Mouse (Mus musculus) embryonic facial prominence, embryonic 10.5 days (tissue): ENCODE data around the gene Alcam. TPM values are rescaled to one million over a fixed set of nuclear protein-coding genes. Genes with fewer than 3 reads are reported as not detected.
A peak's percentile ranks its signal among the peaks of the same experiment; 100 is the strongest.

Experiments used
- DNase-seq: peaks from one replicate; pipeline ENCODE4 v3.0.0-alpha.2; 2017; ENCODE audit warnings: low spot score
- H3K27ac ChIP-seq: fragments of 300-500 bp; sonication (generic); replicated peaks from 2 replicates; pipeline ENCODE4 v1.5.1; 2016; ENCODE audit warnings: mild to moderate bottlenecking
- H3K27me3 ChIP-seq: fragments of 300-500 bp; sonication (generic); replicated peaks from 2 replicates; pipeline ENCODE4 v1.6.1; 2016; ENCODE audit warnings: low read depth, mild to moderate bottlenecking; ENCODE audit not compliant: poor library complexity, severe bottlenecking
- H3K36me3 ChIP-seq: fragments of 300-500 bp; sonication (generic); replicated peaks from 2 replicates; pipeline ENCODE4 v1.6.1; 2016; ENCODE audit warnings: mild to moderate bottlenecking, moderate library complexity
- H3K4me1 ChIP-seq: fragments of 300-500 bp; sonication (generic); 2 replicates; pipeline ENCODE4 v1.6.1; 2016
- H3K4me3 ChIP-seq: fragments of 300-500 bp; sonication (generic); 2 replicates; pipeline ENCODE4 v1.5.1; 2016; ENCODE audit warnings: mild to moderate bottlenecking, moderate library complexity
- H3K9me3 ChIP-seq: fragments of 300-500 bp; sonication (generic); 2 replicates; pipeline ENCODE4 v1.6.1; 2016; ENCODE audit warnings: mild to moderate bottlenecking
- WGBS: fragments of 180-500 bp; shearing (Covaris S2); methylation state at CpG from one replicate; pipeline ENCODE4 v1.1.7; 2016; 5-methylcytosine and 5-hydroxymethylcytosine counted together
- polyA plus RNA-seq: library from polyadenylated mRNA; unstranded; fragments of >200 nt; fragmentation: Nextera tagmentation; extraction: Ambion mirVana; gene quantifications from 2 replicates; pipeline ENCODE4 v1.2.1, GENCODE M21; 2016

The Alcam gene
- polyA plus RNA-seq = 5.1 and 5.4 TPM in 2 replicates

GRCm38 (mm10) chr16:52453971-52454514 is at the start of gene Alcam:
Gene Alcam, minus strand, starts transcription at chr16:52454074.
- peak; percentile 52 for DNase-seq
- H3K4me3 ChIP-seq = peak within 1 kb of the TSS; percentile 63
- H3K36me3 ChIP-seq = no peaks in the 10 kb centered on the region
- peaks cover 38% of the 10 kb centered on the region for H3K27me3 ChIP-seq
- H3K4me1 ChIP-seq = peaks cover 40% of the 10 kb centered on the region
- H3K27ac ChIP-seq = 0 out of 2 replicates have a peak within 1 kb of the TSS, but pooled peaks have one; percentile 30
- H3K9me3 ChIP-seq = no peaks in the 10 kb centered on the region
- WGBS = 3% methylated on average over 14 of the region's 14 CpGs

DNA sequence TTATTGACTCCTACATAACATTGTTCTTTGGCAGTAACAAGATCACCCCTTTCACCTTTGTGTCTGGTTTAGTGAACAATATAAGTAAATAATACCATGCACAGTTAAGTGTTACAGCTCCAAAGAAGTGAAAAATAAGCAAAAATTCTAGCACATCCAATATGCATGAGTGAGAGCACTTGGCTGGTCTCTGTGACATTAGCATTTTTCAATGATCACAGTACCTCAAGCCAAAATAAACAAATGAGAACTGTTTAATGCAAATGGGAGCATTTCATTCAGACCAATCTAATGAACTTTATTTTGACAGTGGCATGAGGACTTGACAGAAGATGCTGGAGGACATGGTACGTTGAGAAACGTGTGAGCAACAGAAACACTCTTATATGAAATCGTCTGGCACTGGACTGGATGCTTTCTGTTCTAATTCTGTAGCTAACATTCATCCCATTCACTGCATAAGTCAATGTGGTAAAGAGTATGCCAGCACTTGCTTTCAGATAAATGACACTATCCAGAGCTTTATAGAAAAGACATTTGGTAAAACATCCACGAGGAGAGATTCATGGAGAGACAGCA is 45.0 kb upstream of the Alcam start:
- Histone ChIP-seq H3K4me1 (no peaks in the 10 kb centered on the region), H3K4me3 (no peak overlapping the region), H3K9me3 (no peaks in the 10 kb centered on the region), H3K27me3 (no peaks in the 10 kb centered on the region), H3K27ac (no peak overlapping the region), H3K36me3 (no peaks in the 10 kb centered on the region)
- WGBS = 86% methylated on average over 4 of the region's 4 CpGs
- no peak for DNase-seq

DNA sequence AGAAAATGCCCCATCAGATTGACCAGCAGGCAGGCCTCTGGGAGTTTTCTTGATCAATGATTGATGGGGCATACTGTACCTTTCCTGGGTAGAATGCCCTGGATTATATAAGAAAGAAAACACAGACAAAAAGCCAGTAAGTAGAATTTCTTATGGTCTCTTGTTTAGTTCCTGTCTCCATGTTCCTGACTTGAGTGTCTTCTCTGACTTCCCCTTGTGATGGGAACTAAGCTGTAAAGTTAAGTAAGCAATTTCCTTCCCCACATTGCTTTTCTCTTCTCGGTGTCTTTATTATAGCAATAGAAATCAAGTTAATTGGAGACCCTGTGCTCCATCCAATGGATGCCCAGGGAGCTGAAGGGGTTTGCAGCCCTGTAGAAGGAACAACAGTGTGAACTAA is 36.7 kb upstream of the Alcam start:
- Histone ChIP-seq H3K9me3 (no peaks in the 10 kb centered on the region), H3K27ac (no peak overlapping the region), H3K27me3 (no peaks in the 10 kb centered on the region), H3K36me3 (no peaks in the 10 kb centered on the region), H3K4me1 (no peaks in the 10 kb centered on the region), H3K4me3 (no peak overlapping the region)
- 79% methylated on average over 1 of the region's 1 CpGs for WGBS
- DNase-seq = no peak

GRCm38 (mm10) chr16:52474235-52474634 is 20.4 kb upstream of the Alcam start:
- no peaks in the 10 kb centered on the region for H3K9me3 ChIP-seq
- 77% methylated on average over 4 of the region's 4 CpGs for WGBS
- no peak overlapping the region for H3K27ac ChIP-seq
- no peak for DNase-seq
- H3K4me1 ChIP-seq = no peaks in the 10 kb centered on the region
- no peak overlapping the region for H3K4me3 ChIP-seq
- H3K36me3 ChIP-seq = no peaks in the 10 kb centered on the region
- no peaks in the 10 kb centered on the region for H3K27me3 ChIP-seq

DNA sequence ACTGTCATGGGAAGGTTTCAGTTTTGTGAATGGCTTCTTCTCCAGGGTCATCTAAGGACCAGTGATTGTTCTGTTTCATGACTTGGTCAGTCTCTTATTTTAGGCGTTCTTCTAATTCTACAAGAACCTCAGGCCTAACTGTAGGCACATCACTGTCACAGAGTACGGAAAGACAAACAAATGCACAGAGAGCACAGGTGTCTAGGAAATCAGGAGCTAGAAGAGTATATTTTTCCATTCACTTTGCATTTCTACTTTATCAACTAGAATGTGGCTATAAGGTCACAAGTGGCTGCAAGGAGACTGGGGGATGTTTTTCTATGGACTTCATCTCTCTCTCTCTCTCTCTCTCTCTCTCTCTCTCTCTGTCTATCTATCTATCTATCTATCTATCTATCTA is 19.2 kb upstream of the Alcam start:
- Histone ChIP-seq H3K36me3 (no peaks in the 10 kb centered on the region), H3K27me3 (no peaks in the 10 kb centered on the region), H3K4me3 (no peak overlapping the region), H3K4me1 (no peaks in the 10 kb centered on the region), H3K9me3 (no peaks in the 10 kb centered on the region), H3K27ac (no peak overlapping the region)
- no peak for DNase-seq
- WGBS = 87% methylated on average over 2 of the region's 2 CpGs

DNA sequence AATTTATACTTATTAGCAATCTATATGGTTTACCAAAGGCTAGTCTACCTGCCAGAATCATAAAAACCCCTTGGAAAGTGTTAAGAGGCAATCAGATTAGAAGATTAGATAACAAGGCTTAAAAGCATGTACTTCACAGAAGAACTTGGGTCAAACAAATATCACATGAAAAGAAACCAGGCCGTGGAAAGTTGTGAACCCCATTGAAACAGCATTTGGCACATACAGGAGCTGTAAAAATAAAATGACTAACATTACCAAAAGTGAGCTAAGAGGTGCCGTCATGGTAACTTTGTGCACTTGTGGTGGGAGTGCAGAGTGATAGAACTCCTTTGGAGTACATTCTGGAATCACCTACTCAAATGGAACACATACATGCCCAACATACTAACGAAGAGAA is 18.8 kb upstream of the Alcam start:
- Histone ChIP-seq H3K36me3 (no peaks in the 10 kb centered on the region), H3K4me1 (no peaks in the 10 kb centered on the region), H3K4me3 (no peak overlapping the region), H3K27ac (no peak overlapping the region), H3K27me3 (no peaks in the 10 kb centered on the region), H3K9me3 (no peaks in the 10 kb centered on the region)
- no peak for DNase-seq
- WGBS = 85% methylated on average over 3 of the region's 3 CpGs

DNA sequence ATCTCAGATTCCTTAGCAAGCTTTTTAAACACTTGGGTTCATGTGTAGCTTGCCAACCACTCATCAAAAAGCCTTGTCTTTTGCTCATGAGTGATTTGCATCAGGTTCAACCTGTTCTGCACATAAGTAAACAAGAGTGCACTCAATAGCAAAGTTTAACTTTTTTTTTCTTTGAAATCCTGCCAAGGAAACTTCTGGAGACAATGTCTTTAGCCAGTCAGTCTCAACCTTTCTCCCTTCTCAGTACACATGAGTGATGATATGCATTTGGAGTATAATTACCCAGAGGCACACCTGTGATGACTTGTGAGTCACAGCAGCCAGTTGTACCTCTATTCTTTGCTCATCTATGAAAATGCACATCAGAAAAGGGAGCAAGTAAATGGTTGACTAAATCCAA is 18.2 kb upstream of the Alcam start:
- Histone ChIP-seq H3K4me3 (no peak overlapping the region), H3K27ac (no peak overlapping the region), H3K27me3 (no peaks in the 10 kb centered on the region), H3K4me1 (no peaks in the 10 kb centered on the region), H3K36me3 (no peaks in the 10 kb centered on the region), H3K9me3 (no peaks in the 10 kb centered on the region)
- no peak for DNase-seq

DNA sequence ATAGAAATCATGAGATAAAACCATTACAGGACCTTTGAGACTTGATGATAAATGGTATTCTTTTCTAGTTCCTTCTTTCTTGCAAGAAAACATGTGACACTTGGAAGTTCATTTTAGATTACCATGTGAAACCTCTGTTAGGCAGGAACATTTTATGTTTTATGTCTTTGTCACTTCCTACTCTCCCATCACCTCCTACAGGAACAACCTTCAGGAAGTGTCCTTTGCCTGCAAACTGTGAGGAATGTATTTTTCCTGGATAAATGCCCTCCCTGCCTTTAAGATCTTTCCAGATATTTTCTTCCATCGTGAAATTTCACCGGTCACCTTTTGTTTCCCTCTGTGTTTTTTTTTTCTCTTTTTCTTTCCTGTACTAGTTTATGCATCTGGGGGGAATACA is 17.0 kb upstream of the Alcam start:
- H3K27me3 ChIP-seq = no peaks in the 10 kb centered on the region
- H3K4me3 ChIP-seq = no peak overlapping the region
- H3K36me3 ChIP-seq = no peaks in the 10 kb centered on the region
- 87% methylated on average over 2 of the region's 2 CpGs for WGBS
- no peak overlapping the region for H3K27ac ChIP-seq
- H3K4me1 ChIP-seq = no peaks in the 10 kb centered on the region
- no peak for DNase-seq
- no peaks in the 10 kb centered on the region for H3K9me3 ChIP-seq

DNA sequence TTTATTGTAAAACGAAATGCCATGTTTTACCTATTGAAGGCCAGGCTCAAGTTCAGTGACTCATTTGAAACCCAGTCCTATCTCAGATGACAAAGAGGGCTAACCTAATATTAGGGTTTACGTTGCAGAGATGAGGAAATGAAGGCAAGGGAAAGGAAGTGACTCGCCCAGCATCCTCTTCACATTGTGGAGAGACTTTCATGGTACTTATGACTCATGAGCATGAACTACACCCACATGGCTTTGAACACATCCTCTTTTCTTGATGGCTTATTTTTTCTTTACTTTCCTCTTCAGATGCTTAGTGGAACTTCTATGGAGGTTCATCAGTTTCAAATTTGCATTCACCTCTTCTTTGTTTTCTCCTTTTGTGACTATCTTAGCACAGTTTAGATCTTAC is 16.4 kb upstream of the Alcam start:
- H3K9me3 ChIP-seq = no peaks in the 10 kb centered on the region
- DNase-seq = no peak
- no peak overlapping the region for H3K4me3 ChIP-seq
- no peak overlapping the region for H3K27ac ChIP-seq
- no peaks in the 10 kb centered on the region for H3K4me1 ChIP-seq
- WGBS = 87% methylated on average over 3 of the region's 3 CpGs
- H3K27me3 ChIP-seq = no peaks in the 10 kb centered on the region
- H3K36me3 ChIP-seq = no peaks in the 10 kb centered on the region

DNA sequence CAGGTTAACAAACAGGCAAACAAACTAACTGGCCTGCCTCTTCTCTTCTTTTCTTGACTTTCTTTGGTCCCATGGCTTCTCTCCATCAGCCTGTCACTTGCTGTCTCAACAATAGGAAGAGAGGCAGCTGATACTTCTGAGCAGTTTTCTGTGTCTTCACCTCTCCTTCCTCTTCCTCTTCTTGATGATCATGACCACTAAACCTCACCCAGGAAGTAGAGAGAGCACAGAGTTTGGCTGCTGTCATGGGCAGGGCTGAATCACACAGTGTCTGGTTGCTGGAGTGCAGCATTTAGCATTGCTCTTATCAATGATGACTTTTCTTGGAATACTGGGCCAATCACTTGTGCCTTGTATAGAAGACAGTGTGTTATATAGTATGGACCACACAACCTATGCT is 14.6 kb upstream of the Alcam start:
- no peaks in the 10 kb centered on the region for H3K27me3 ChIP-seq
- H3K36me3 ChIP-seq = no peaks in the 10 kb centered on the region
- no peak for DNase-seq
- H3K9me3 ChIP-seq = no peaks in the 10 kb centered on the region
- no peak overlapping the region for H3K4me3 ChIP-seq
- no peak overlapping the region for H3K27ac ChIP-seq
- H3K4me1 ChIP-seq = no peaks in the 10 kb centered on the region

- Histone ChIP-seq H3K4me3 (no peak overlapping the region), H3K4me1 (no peaks in the 10 kb centered on the region), H3K9me3 (no peaks in the 10 kb centered on the region), H3K36me3 (no peaks in the 10 kb centered on the region), H3K27me3 (no peaks in the 10 kb centered on the region), H3K27ac (no peak overlapping the region)
- 82% methylated on average over 6 of the region's 6 CpGs for WGBS
- no peak for DNase-seq
Measured at GRCm38 (mm10) chr16:52466770-52467169, 12.9 kb upstream of the Alcam start.

GRCm38 (mm10) chr16:52464597-52464996 is 10.7 kb upstream of the Alcam start:
- no peak overlapping the region for H3K27ac ChIP-seq
- 57% methylated on average over 1 of the region's 1 CpGs for WGBS
- H3K27me3 ChIP-seq = no peaks in the 10 kb centered on the region
- no peaks in the 10 kb centered on the region for H3K36me3 ChIP-seq
- no peaks in the 10 kb centered on the region for H3K9me3 ChIP-seq
- H3K4me3 ChIP-seq = no peak overlapping the region
- no peak for DNase-seq
- no peaks in the 10 kb centered on the region for H3K4me1 ChIP-seq

DNA sequence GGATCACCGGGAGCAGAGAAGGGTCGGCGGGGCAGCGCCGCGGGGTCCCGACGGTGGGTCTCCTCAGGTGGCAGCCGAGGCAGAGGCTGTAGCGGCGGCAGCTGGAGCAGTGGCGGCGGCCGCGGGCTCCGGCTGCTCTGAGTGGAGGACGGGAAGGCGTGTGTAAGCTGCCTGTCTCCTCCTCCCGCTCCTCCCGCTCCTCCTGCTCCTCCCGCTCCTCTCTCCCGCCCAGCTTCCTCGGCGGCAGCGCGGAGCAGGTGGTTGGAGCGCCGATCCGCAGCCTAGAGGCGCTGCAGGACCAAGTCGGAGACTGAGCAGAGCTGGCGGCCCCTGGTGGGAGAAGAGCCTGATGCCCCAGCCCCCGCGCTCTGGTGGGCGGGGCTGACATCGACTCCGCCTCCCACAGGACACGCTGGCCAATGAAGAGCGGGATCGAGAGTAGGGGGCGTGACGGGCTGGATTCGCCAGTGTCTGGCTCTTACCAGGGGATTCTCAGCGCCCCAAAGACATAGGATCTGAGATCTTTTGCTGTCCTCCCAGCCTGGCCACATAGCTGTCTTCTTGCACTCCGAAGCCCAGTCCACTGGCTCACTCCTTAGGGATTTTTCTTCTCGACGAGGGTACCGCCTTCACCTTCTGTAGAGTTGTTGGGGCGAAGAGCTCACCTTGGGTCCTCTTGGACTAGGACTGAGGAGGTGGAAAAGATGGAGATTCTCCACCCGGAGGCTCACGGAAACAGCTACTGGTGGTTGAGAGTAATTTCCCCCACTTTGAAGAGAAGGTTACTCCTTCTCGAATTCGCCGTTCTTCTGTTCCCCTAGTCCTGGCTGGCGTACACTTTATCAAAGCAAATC is 785 bp downstream of the Alcam start:
- Histone ChIP-seq H3K4me1 (peaks cover 40% of the 10 kb centered on the region), H3K4me3 (peak overlapping the region; percentile 63), H3K36me3 (no peaks in the 10 kb centered on the region), H3K27me3 (peaks cover 38% of the 10 kb centered on the region), H3K9me3 (no peaks in the 10 kb centered on the region), H3K27ac (0 out of 2 replicates have a peak overlapping the region, but pooled peaks have one; percentile 30)
- peak; percentile 97 for DNase-seq
- under 1% methylated on average over 55 of the region's 55 CpGs for WGBS
